Mouse (Mus musculus) E14TG2a.4 (cell line): ENCODE data around the gene Rcn2.

Source experiments
- CTCF ChIP-seq: conservative IDR thresholded peaks from 2 replicates; pipeline ENCODE4 v1.5.1; 2014; ENCODE audit warnings: low read length
- NANOG ChIP-seq: IDR thresholded peaks from 2 replicates; pipeline ENCODE4 v1.6.1; 2014; ENCODE audit warnings: borderline replicate concordance, low read length, mixed read lengths
- POU5F1 ChIP-seq: IDR thresholded peaks from 2 replicates; pipeline ENCODE4 v1.6.1; 2014; ENCODE audit warnings: low read length, borderline replicate concordance

GRCm38 (mm10) chr9:56041372-56042180 lies at the start of gene Rcn2:
- TF ChIP-seq CTCF (no peak), NANOG (no peak), POU5F1 (no peak)
